Mouse (Mus musculus): ENCODE results near the gene Dnmt3b. TPM values are rescaled to one million over a fixed set of nuclear protein-coding genes. Genes with fewer than 3 reads are reported as not detected.

The Dnmt3b gene
- polyA plus RNA-seq (2014; fragmentation: Nextera tagmentation; extraction: Ambion mirVana) = 2.9 and 3.6 TPM in 2 replicates

DNA sequence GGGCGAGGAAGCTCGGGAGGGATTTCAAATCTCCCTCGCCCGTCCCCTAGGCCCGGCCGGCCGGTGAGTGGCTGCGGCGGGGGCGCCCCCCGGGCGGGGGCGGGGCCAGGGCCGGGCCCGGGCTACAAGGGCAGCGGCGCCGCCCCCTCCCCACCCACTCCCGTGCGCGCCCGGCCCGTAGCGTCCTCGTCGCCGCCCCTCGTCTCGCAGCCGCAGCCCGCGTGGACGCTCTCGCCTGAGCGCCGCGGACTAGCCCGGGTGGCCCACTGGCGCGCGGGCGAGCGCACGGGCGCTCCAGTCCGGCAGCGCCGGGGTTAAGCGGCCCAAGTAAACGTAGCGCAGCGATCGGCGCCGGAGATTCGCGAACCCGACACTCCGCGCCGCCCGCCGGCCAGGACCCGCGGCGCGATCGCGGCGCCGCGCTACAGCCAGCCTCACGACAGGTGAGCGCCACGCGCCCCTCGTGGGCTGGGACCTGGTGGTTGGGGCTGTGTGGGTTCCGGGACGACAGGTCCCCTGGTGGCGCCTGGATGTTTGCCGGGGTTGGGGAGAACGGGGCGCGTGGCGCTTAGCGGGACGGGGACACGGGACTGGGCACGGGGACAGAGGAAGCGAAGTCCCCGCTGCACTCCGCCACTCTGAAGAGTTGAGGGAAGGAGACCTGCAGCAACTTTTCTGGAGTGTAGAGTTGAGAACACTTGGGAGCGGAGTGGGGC is at the start of gene Dnmt3b:
Dnmt3b (plus strand) TSS at position 153 of the 716 bp plus-strand sequence.
- Histone ChIP-seq H3K9ac (replicated peaks; ENCODE audit: low read depth, low read length) (peak within 1 kb of the TSS; percentile 78), H3K4me3 (ENCODE audit: low read depth, low read length) (peak within 1 kb of the TSS; percentile 78), H3K27ac (ENCODE audit: low read depth, low read length) (0 out of 2 replicates have a peak within 1 kb of the TSS, but pooled peaks have one; percentile 10), H3K36me3 (ENCODE audit: control insufficient read depth, insufficient read depth, low read length) (no peaks in the 10 kb centered on the region), H3K4me2 (ENCODE audit: low read depth, low read length) (peak within 1 kb of the TSS; percentile 95), H3K9me3 (ENCODE audit: control insufficient read depth, low read length) (no peaks in the 10 kb centered on the region), H3K27me3 (ENCODE audit: control insufficient read depth, insufficient read depth, low read length) (0 out of 2 replicates have a peak, but pooled peaks cover 3% of the 10 kb centered on the region), H3K4me1 (ENCODE audit: control insufficient read depth, insufficient read depth, low read length) (0 out of 2 replicates have a peak, but pooled peaks cover 3% of the 10 kb centered on the region)
- ATAC-seq (ENCODE audit: low read depth) = peak; percentile 91
- WGBS = under 1% methylated on average over 65 of the region's 93 CpGs

DNA sequence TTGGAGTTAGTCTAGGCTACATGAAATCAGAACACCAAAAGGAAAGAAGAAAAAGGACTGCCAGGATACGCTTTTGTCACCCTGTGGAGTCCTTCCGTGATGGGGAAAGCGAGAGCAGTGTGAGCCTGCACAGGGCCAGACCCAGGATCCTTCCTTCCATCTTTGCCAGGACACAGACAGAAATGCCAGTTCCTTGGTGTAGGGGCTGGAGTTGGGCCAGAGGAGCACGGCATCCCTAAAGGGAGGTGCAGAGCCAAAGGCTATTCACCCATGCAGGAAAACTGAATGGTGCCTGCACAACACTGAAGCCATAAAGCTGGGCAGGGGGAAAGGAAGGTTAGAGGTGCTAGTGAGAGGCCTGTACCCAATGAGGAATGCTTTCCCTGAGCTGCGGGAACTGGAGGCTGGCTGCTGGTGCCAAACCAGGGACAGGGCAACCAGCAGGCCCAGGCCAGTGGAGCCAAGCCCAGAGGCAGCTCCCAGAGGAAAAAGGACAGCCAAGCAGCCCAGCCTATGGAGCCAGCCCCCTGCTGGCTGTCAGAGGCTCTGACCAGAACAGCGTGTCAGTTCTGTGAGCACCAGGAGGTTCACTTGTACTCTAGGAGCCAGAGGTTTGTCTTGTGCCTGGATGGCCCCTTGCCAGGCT is 49.1 kb upstream of the Dnmt3b start:
- Histone ChIP-seq H3K9me3 (ENCODE audit: control insufficient read depth, low read length) (no peaks in the 10 kb centered on the region), H3K36me3 (ENCODE audit: control insufficient read depth, insufficient read depth, low read length) (no peaks in the 10 kb centered on the region), H3K4me2 (ENCODE audit: low read depth, low read length) (no peak overlapping the region), H3K27me3 (ENCODE audit: control insufficient read depth, insufficient read depth, low read length) (no peaks in the 10 kb centered on the region), H3K27ac (ENCODE audit: low read depth, low read length) (peak overlapping the region; percentile 23), H3K9ac (replicated peaks; ENCODE audit: low read depth, low read length) (no peak overlapping the region), H3K4me1 (ENCODE audit: control insufficient read depth, insufficient read depth, low read length) (no peaks in the 10 kb centered on the region), H3K4me3 (ENCODE audit: low read depth, low read length) (no peak overlapping the region)
- ATAC-seq (ENCODE audit: low read depth) = peak; percentile 84
- WGBS = 50% methylated on average over 6 of the region's 6 CpGs

- Histone ChIP-seq H3K27me3 (ENCODE audit: control insufficient read depth, insufficient read depth, low read length) (no peaks in the 10 kb centered on the region), H3K9ac (replicated peaks; ENCODE audit: low read depth, low read length) (no peak overlapping the region), H3K9me3 (ENCODE audit: control insufficient read depth, low read length) (no peaks in the 10 kb centered on the region), H3K4me1 (ENCODE audit: control insufficient read depth, insufficient read depth, low read length) (no peaks in the 10 kb centered on the region), H3K4me2 (ENCODE audit: low read depth, low read length) (no peak overlapping the region), H3K36me3 (ENCODE audit: control insufficient read depth, insufficient read depth, low read length) (no peaks in the 10 kb centered on the region), H3K27ac (ENCODE audit: low read depth, low read length) (no peak overlapping the region; the same call in 1 of the 2 replicates), H3K4me3 (ENCODE audit: low read depth, low read length) (no peak overlapping the region)
- 48% methylated on average over 16 of the region's 16 CpGs for WGBS
- peak; percentile 42 for ATAC-seq (ENCODE audit: low read depth)
Observed at GRCm38 (mm10) chr2:153600667-153601648, 48.3 kb upstream of the Dnmt3b start.

- no peak for ATAC-seq (ENCODE audit: low read depth)
- 36% methylated on average over 4 of the region's 4 CpGs for WGBS
- Histone ChIP-seq H3K4me3 (ENCODE audit: low read depth, low read length) (no peak overlapping the region), H3K9ac (replicated peaks; ENCODE audit: low read depth, low read length) (no peak overlapping the region), H3K27me3 (ENCODE audit: control insufficient read depth, insufficient read depth, low read length) (no peaks in the 10 kb centered on the region), H3K4me2 (ENCODE audit: low read depth, low read length) (no peak overlapping the region), H3K9me3 (ENCODE audit: control insufficient read depth, low read length) (no peaks in the 10 kb centered on the region), H3K27ac (ENCODE audit: low read depth, low read length) (no peak overlapping the region), H3K4me1 (ENCODE audit: control insufficient read depth, insufficient read depth, low read length) (no peaks in the 10 kb centered on the region), H3K36me3 (ENCODE audit: control insufficient read depth, insufficient read depth, low read length) (no peaks in the 10 kb centered on the region)
Observed at GRCm38 (mm10) chr2:153603724-153604123, 45.5 kb upstream of the Dnmt3b start.

- peaks cover 10% of the 10 kb centered on the region; the same call in 1 of the 2 replicates for H3K4me1 ChIP-seq (ENCODE audit: control insufficient read depth, insufficient read depth, low read length)
- no peak overlapping the region for H3K9ac ChIP-seq (replicated peaks; ENCODE audit: low read depth, low read length)
- no peak for ATAC-seq (ENCODE audit: low read depth)
- no peaks in the 10 kb centered on the region for H3K27me3 ChIP-seq (ENCODE audit: control insufficient read depth, insufficient read depth, low read length)
- no peaks in the 10 kb centered on the region for H3K36me3 ChIP-seq (ENCODE audit: control insufficient read depth, insufficient read depth, low read length)
- WGBS = 79% methylated on average over 3 of the region's 3 CpGs
- H3K4me3 ChIP-seq (ENCODE audit: low read depth, low read length) = no peak overlapping the region
- H3K9me3 ChIP-seq (ENCODE audit: control insufficient read depth, low read length) = no peaks in the 10 kb centered on the region
- no peak overlapping the region for H3K27ac ChIP-seq (ENCODE audit: low read depth, low read length)
- H3K4me2 ChIP-seq (ENCODE audit: low read depth, low read length) = no peak overlapping the region
Observed at GRCm38 (mm10) chr2:153606421-153606820, 42.8 kb upstream of the Dnmt3b start.

GRCm38 (mm10) chr2:153607870-153608515 is 41.3 kb upstream of the Dnmt3b start:
- WGBS = 88% methylated on average over 13 of the region's 13 CpGs
- H3K4me1 ChIP-seq (ENCODE audit: control insufficient read depth, insufficient read depth, low read length) = peaks cover 10% of the 10 kb centered on the region; the same call in 1 of the 2 replicates
- H3K36me3 ChIP-seq (ENCODE audit: control insufficient read depth, insufficient read depth, low read length) = no peaks in the 10 kb centered on the region

GRCm38 (mm10) chr2:153609058-153609457 is 40.2 kb upstream of the Dnmt3b start:
- ATAC-seq (ENCODE audit: low read depth) = no peak
- 67% methylated on average over 8 of the region's 8 CpGs for WGBS
- Histone ChIP-seq H3K4me1 (ENCODE audit: control insufficient read depth, insufficient read depth, low read length) (peaks cover 10% of the 10 kb centered on the region; the same call in 1 of the 2 replicates), H3K9ac (replicated peaks; ENCODE audit: low read depth, low read length) (no peak overlapping the region), H3K27ac (ENCODE audit: low read depth, low read length) (no peak overlapping the region), H3K9me3 (ENCODE audit: control insufficient read depth, low read length) (no peaks in the 10 kb centered on the region), H3K4me3 (ENCODE audit: low read depth, low read length) (no peak overlapping the region), H3K4me2 (ENCODE audit: low read depth, low read length) (no peak overlapping the region), H3K36me3 (ENCODE audit: control insufficient read depth, insufficient read depth, low read length) (no peaks in the 10 kb centered on the region), H3K27me3 (ENCODE audit: control insufficient read depth, insufficient read depth, low read length) (no peaks in the 10 kb centered on the region)

More at GRCm38 (mm10) chr2:153607870-153608515, 41.3 kb upstream of the Dnmt3b start:
- H3K9me3 ChIP-seq (ENCODE audit: control insufficient read depth, low read length) = no peaks in the 10 kb centered on the region
- H3K27me3 ChIP-seq (ENCODE audit: control insufficient read depth, insufficient read depth, low read length) = no peaks in the 10 kb centered on the region
- no peak overlapping the region for H3K4me2 ChIP-seq (ENCODE audit: low read depth, low read length)
- no peak overlapping the region for H3K4me3 ChIP-seq (ENCODE audit: low read depth, low read length)
- no peak for ATAC-seq (ENCODE audit: low read depth)
- no peak overlapping the region for H3K9ac ChIP-seq (replicated peaks; ENCODE audit: low read depth, low read length)
- H3K27ac ChIP-seq (ENCODE audit: low read depth, low read length) = no peak overlapping the region

- Histone ChIP-seq H3K4me1 (ENCODE audit: control insufficient read depth, insufficient read depth, low read length) (peaks cover 10% of the 10 kb centered on the region; the same call in 1 of the 2 replicates), H3K27ac (ENCODE audit: low read depth, low read length) (no peak overlapping the region), H3K9ac (replicated peaks; ENCODE audit: low read depth, low read length) (no peak overlapping the region), H3K27me3 (ENCODE audit: control insufficient read depth, insufficient read depth, low read length) (no peaks in the 10 kb centered on the region), H3K36me3 (ENCODE audit: control insufficient read depth, insufficient read depth, low read length) (no peaks in the 10 kb centered on the region), H3K4me2 (ENCODE audit: low read depth, low read length) (no peak overlapping the region), H3K4me3 (ENCODE audit: low read depth, low read length) (no peak overlapping the region), H3K9me3 (ENCODE audit: control insufficient read depth, low read length) (no peaks in the 10 kb centered on the region)
- ATAC-seq (ENCODE audit: low read depth) = peak; percentile 66
- WGBS = 12% methylated on average over 9 of the region's 9 CpGs
Observed at GRCm38 (mm10) chr2:153609548-153609947, 39.7 kb upstream of the Dnmt3b start.

Data from neural tube, embryonic 14.5 days (tissue).